Mouse (Mus musculus) mouse trophoblast stem cell (cell line): Measurements from ENCODE around the gene Mbip.

Source experiments
- in situ Hi-C, 2 experiments: fragments of 300-500 bp; cut with MseI, MboI; formaldehyde crosslinking; loops; 2 replicates in 1 of 2; 3 replicates in 1 of 2; pipeline ENCODE4 v1.15.1; 2025

Mbip gene

DNA sequence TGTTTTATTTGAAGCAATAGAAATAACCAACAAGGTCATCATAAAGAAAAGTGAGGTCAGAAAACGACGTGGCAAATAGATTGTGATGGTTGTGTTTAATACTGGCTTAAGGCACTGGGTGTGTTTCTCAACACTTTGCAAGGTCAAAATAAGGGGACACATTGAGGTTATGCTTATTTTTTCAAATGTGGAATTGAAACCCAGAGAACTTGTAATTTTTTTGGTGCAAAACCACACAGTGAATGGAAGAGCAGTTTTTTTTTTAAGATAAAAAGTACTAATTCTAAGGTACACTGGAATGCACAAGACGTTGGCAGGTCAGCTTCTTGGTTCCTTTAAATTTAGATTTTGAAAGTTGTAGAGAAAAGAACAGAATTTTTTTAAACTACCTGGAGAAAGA, 50.5 kb downstream of the Mbip start:
- in situ Hi-C loops: no loop called here

DNA sequence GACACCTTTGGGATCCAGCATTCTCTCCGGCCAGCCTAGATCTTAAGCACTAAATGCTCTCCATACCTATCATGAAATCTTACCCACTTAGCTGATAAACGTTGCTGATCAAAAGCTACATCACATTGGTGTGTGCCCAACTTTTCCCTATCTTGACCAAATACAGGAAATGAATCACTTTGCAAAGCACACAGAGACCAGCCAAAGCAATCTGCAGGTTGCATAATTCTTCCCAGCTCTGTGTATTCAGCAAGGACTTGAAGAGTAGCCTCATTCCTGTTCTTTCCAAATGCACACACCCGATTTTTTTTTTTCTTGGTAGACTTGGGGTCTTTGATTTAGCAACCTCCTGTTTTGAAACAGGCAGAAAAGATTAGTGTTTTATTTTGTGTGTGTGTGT, 57.1 kb downstream of the Mbip start:
- in situ Hi-C loops: no loop called here

DNA sequence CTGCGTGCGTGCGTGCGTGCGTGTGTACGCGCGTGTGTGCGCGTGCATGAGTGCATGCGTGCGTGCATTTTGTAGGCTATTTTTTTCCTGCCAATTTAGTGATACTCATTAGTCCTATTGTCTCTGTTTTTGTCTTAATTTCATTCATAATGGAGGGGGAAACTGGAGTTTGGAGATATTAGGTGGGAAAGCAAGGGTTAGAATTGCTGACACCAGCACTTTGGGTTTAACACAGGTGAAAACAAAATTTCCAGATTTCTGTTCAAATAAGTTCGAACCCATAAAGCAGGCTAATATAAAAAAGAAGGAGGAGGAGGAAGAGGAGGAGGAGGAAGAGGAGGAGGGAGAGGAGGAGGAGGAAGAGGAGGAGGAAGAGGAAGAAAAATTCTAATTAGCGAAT, 58.9 kb downstream of the Mbip start:
- in situ Hi-C loops: no loop called here

DNA sequence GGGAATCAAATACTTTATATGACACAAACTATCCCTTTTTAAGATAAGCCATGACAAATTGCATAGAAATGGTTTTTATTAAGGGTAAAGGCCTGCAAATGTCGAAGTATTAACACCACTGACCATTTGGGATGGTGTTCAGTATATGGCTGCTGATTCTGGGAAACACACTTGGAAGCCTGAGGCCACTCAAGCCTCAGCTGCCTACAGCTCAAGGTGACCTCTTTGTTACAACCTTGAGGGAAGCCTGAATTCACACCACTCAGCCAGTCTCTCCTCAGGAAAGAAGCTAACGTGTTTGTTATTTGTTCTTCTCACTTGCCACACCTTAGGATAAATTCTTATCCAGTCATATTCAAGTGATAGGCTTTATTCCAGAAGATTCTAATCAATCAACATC, 61.5 kb downstream of the Mbip start:
- in situ Hi-C loops: no loop called here

DNA sequence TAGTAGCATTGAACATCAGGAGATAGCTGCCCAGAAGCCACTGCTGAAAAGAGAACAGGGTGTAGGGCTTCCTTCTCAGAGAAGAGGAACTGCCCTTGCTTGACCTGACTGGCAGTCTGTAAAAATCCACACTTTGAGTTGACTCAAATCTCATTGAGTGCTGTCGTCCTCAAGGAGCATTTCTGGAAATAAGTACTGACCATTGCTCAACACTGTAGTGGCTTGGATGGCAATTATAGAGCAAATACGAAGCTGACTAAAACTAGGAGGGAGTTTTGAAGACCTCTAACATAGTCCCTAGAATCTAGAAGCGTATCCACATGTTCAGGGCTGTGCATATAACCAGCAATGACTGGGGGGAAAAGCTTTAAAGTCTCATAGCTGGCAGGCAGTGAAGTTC, 64.0 kb downstream of the Mbip start:
- in situ Hi-C loops: no loop called here
